Mouse (Mus musculus) midbrain, embryonic 14.5 days (tissue): Measurements from ENCODE around the gene Ikzf3. TPM values are rescaled to one million over a fixed set of nuclear protein-coding genes. Genes with fewer than 3 reads are reported as not detected.

Experiments used
- ATAC-seq: fragments of 200-750 bp; cut with Nextera tagmentation; 2 replicates; pipeline ENCODE4 v1.8.0; 2017; ENCODE audit warnings: moderate number of reproducible peaks, moderate library complexity; ENCODE audit not compliant: low FRiP score, low TSS enrichment
- DNase-seq: peaks from one replicate; pipeline ENCODE4 v3.0.0-alpha.2; 2015
- H3K27ac ChIP-seq: fragments of 300-500 bp; sonication (generic); replicated peaks from 2 replicates; pipeline ENCODE4 v1.5.1; 2014; ENCODE audit warnings: mild to moderate bottlenecking, low read depth, low read length, moderate library complexity
- H3K27me3 ChIP-seq: fragments of 300-500 bp; sonication (generic); 2 replicates; pipeline ENCODE4 v1.6.1; 2014; ENCODE audit warnings: low read length, control low read depth, mixed read lengths; ENCODE audit not compliant: control insufficient read depth, insufficient read depth
- H3K36me3 ChIP-seq: fragments of 300-500 bp; sonication (generic); 2 replicates; pipeline ENCODE4 v1.6.1; 2014; ENCODE audit warnings: low read length, control low read depth; ENCODE audit not compliant: control insufficient read depth, insufficient read depth
- H3K4me1 ChIP-seq: fragments of 300-500 bp; sonication (generic); 2 replicates; pipeline ENCODE4 v1.6.1; 2014; ENCODE audit warnings: mild to moderate bottlenecking, antibody characterized with exemption, low read length, control low read depth; ENCODE audit not compliant: control insufficient read depth, insufficient read depth
- H3K4me2 ChIP-seq: fragments of 300-500 bp; sonication (generic); 2 replicates; pipeline ENCODE4 v1.6.1; 2014; ENCODE audit warnings: mild to moderate bottlenecking, low read length, moderate library complexity
- H3K4me3 ChIP-seq: fragments of 300-500 bp; sonication (generic); replicated peaks from 2 replicates; pipeline ENCODE4 v1.5.1; 2014; ENCODE audit warnings: low read depth, low read length
- H3K9ac ChIP-seq: fragments of 300-500 bp; sonication (generic); replicated peaks from 2 replicates; pipeline ENCODE4 v1.6.1; 2014; ENCODE audit warnings: mild to moderate bottlenecking, low read length, moderate library complexity
- H3K9me3 ChIP-seq: fragments of 300-500 bp; sonication (generic); 2 replicates; pipeline ENCODE4 v1.6.1; 2016; ENCODE audit warnings: low read length, control low read depth, mixed read lengths; ENCODE audit not compliant: control insufficient read depth
- WGBS: fragments of 180-500 bp; shearing (Covaris S2); extraction: QIAGEN DNeasy Blood & Tissue Kit; methylation state at CpG from one replicate; pipeline ENCODE4 v1.1.7; 2014; 5-methylcytosine and 5-hydroxymethylcytosine counted together
- polyA plus RNA-seq: library from polyadenylated mRNA; unstranded; fragments of >200 nt; fragmentation: Nextera tagmentation; extraction: Ambion mirVana; gene quantifications from 2 replicates; pipeline ENCODE4 v1.2.1, GENCODE M21; 2014

The Ikzf3 gene
- polyA plus RNA-seq, 1 experiment from 2014 or later = not detected

GRCm38 (mm10) chr11:98445238-98445637 lies 100.6 kb downstream of the Ikzf3 start:
- Histone ChIP-seq H3K27ac (no peak overlapping the region), H3K27me3 (peaks cover 23% of the 10 kb centered on the region), H3K36me3 (no peaks in the 10 kb centered on the region), H3K9me3 (no peaks in the 10 kb centered on the region), H3K4me3 (no peak overlapping the region), H3K4me2 (no peak overlapping the region), H3K4me1 (no peaks in the 10 kb centered on the region), H3K9ac (no peak overlapping the region)
- ATAC-seq (no peak), DNase-seq (no peak)
- WGBS = 59% methylated on average over 1 of the region's 1 CpGs

DNA sequence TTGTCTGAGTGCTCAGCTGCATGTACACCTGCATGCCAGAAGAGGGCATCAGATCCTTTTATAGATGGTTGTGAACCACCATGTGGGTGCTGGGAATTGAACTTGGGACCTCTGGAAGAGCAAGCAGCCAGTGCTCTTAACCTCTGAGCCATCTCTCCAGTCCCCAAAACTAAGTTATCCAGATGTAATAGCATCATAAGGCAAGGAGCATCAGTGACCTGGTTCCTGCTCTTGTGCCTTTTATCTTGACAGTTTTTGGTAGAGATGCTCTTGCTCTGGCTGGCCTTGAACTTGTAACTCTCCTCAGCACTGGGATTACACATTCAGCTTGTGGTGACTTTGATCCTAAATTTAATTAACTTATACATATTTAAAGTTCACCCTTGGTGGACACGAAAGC lies 102.1 kb downstream of the Ikzf3 start:
- no peak overlapping the region for H3K9ac ChIP-seq
- no peaks in the 10 kb centered on the region for H3K9me3 ChIP-seq
- H3K4me2 ChIP-seq = no peak overlapping the region
- WGBS = 94% methylated on average over 1 of the region's 1 CpGs
- H3K27ac ChIP-seq = no peak overlapping the region
- H3K27me3 ChIP-seq = peaks cover 23% of the 10 kb centered on the region
- ATAC-seq (no peak), DNase-seq (no peak)
- H3K4me1 ChIP-seq = no peaks in the 10 kb centered on the region
- no peaks in the 10 kb centered on the region for H3K36me3 ChIP-seq
- H3K4me3 ChIP-seq = no peak overlapping the region

- Histone ChIP-seq H3K9me3 (no peaks in the 10 kb centered on the region), H3K9ac (peak within 1 kb of the TSS; percentile 60), H3K4me2 (peak within 1 kb of the TSS; percentile 83), H3K4me3 (peak within 1 kb of the TSS; percentile 77), H3K27ac (peak within 1 kb of the TSS; percentile 67), H3K4me1 (0 out of 2 replicates have a peak, but pooled peaks cover 6% of the 10 kb centered on the region), H3K27me3 (no peaks in the 10 kb centered on the region), H3K36me3 (0 out of 2 replicates have a peak, but pooled peaks cover 5% of the 10 kb centered on the region)
- DNase-seq (peak; percentile 97), ATAC-seq (peak; percentile 83)
- 2% methylated on average over 43 of the region's 43 CpGs for WGBS
These were observed 107.3 kb downstream of the Ikzf3 start, which contains the start of gene Mien1 for GRCm38 (mm10) chr11:98438331-98439158. Gene Mien1 (minus strand): TSS chr11:98438991.

- no peak overlapping the region for H3K9ac ChIP-seq
- no peak for DNase-seq
- H3K27ac ChIP-seq = no peak overlapping the region
- H3K4me2 ChIP-seq = peak overlapping the region; percentile 83
- no peak overlapping the region for H3K4me3 ChIP-seq
- no peaks in the 10 kb centered on the region for H3K27me3 ChIP-seq
- no peak for ATAC-seq
- H3K4me1 ChIP-seq = 0 out of 2 replicates have a peak, but pooled peaks cover 6% of the 10 kb centered on the region
- H3K9me3 ChIP-seq = no peaks in the 10 kb centered on the region
- H3K36me3 ChIP-seq = 0 out of 2 replicates have a peak, but pooled peaks cover 5% of the 10 kb centered on the region
- 93% methylated on average over 6 of the region's 6 CpGs for WGBS
These were observed 108.4 kb downstream of the Ikzf3 start for GRCm38 (mm10) chr11:98437441-98437840.

DNA sequence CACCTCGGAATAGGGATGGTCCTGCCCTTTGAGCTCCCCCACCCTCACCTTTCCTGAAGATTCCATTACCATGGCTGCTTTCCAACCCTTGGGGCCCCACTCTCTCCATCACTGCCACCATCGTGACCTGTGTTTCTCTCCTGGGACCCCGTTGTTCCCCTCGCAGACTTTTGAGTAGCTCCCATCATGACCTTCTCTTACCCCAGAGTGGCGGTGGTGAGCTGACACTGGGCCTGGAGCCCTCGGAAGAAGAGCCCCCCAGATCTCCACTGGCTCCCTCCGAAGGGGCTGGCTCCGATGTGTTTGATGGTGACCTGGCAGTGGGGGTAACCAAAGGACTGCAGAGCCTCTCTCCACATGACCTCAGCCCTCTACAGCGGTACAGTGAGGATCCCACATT lies 110.1 kb downstream of the Ikzf3 start:
- no peak overlapping the region for H3K27ac ChIP-seq
- no peaks in the 10 kb centered on the region for H3K27me3 ChIP-seq
- H3K4me1 ChIP-seq = 0 out of 2 replicates have a peak, but pooled peaks cover 6% of the 10 kb centered on the region
- ATAC-seq (no peak), DNase-seq (no peak)
- WGBS = 93% methylated on average over 9 of the region's 9 CpGs
- H3K9me3 ChIP-seq = no peaks in the 10 kb centered on the region
- no peak overlapping the region for H3K9ac ChIP-seq
- H3K4me2 ChIP-seq = no peak overlapping the region
- H3K4me3 ChIP-seq = no peak overlapping the region
- 0 out of 2 replicates have a peak, but pooled peaks cover 5% of the 10 kb centered on the region for H3K36me3 ChIP-seq

DNA sequence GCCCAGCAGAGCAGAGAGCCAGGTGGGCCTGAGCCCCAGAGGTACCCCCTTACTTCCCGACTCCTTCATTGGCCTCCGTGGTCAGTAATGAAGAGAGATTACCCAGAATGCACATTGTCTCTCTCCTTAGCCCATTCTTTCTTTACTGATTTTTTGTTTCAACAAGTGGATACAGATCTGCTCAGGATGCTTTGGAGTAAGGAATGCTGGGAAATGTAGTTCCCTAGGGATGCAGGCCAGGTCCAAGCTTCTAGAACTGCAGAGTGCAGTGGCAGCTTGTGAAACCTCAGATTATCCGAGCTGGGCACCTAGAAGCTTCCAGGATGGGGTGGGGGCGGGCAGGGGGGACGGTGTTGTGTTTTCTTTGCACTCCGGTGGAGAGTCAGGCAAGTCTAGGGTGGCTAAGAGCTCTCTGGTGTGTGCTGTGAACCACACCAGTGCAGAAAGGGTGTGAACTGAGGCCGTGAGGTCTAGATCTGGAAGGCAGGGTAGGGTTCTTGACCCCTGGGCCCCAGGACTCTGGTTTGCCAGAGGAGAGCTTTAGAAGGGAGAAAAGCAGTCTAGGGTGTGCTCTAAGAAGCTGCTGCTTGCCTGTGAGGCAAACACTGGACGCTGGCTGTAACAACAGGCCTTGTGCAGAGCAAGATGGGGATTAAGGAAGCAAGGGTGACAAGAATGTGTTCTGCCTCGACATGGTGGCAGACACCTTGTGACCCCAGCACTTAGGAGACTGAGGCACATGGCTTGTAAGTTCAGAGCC lies 113.9 kb downstream of the Ikzf3 start:
- no peak overlapping the region for H3K4me2 ChIP-seq
- H3K27me3 ChIP-seq = no peaks in the 10 kb centered on the region
- no peak overlapping the region for H3K9ac ChIP-seq
- H3K36me3 ChIP-seq = 0 out of 2 replicates have a peak, but pooled peaks cover 5% of the 10 kb centered on the region
- ATAC-seq (no peak), DNase-seq (peak; percentile 24)
- no peak overlapping the region for H3K27ac ChIP-seq
- H3K4me3 ChIP-seq = no peak overlapping the region
- 82% methylated on average over 9 of the region's 9 CpGs for WGBS
- H3K9me3 ChIP-seq = no peaks in the 10 kb centered on the region
- no peaks in the 10 kb centered on the region for H3K4me1 ChIP-seq

DNA sequence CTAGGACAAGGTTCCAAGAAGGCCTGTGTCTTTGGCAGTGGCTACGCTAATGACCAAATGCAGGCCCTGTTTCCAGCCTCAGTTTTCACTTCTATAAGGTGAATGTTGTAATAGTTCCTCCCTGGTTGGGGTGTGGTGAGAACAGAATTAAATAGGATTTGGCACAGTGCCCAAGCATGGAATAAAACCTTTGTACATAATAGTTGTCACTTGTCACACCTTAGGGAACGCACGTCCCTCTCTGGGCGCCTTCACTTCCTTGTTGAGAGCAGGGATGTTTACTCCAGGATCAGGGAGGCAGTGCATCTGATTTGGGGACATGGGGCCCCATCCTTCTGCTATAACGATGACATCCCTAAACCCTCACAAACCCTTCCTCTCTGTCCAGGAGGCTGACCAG lies 117.4 kb downstream of the Ikzf3 start:
- DNase-seq = no peak
- no peaks in the 10 kb centered on the region for H3K36me3 ChIP-seq

GRCm38 (mm10) chr11:98426592-98426991 lies 119.2 kb downstream of the Ikzf3 start:
- no peak overlapping the region for H3K27ac ChIP-seq
- H3K27me3 ChIP-seq = no peaks in the 10 kb centered on the region
- H3K4me3 ChIP-seq = no peak overlapping the region
- DNase-seq (no peak), ATAC-seq (no peak)
- H3K9ac ChIP-seq = no peak overlapping the region
- H3K4me2 ChIP-seq = no peak overlapping the region
- WGBS = 93% methylated on average over 7 of the region's 7 CpGs
- H3K9me3 ChIP-seq = no peaks in the 10 kb centered on the region
- H3K36me3 ChIP-seq = no peaks in the 10 kb centered on the region
- H3K4me1 ChIP-seq = no peaks in the 10 kb centered on the region

More for the DNA sequence above, 117.4 kb downstream of the Ikzf3 start:
- H3K4me3 ChIP-seq = no peak overlapping the region
- H3K27ac ChIP-seq = no peak overlapping the region
- ATAC-seq = no peak
- H3K27me3 ChIP-seq = no peaks in the 10 kb centered on the region
- no peak overlapping the region for H3K4me2 ChIP-seq
- no peak overlapping the region for H3K9ac ChIP-seq
- H3K4me1 ChIP-seq = no peaks in the 10 kb centered on the region
- 85% methylated on average over 5 of the region's 5 CpGs for WGBS
- no peaks in the 10 kb centered on the region for H3K9me3 ChIP-seq
